Mouse (Mus musculus): ENCODE results near the gene Fam189b. TPM values are rescaled to one million over a fixed set of nuclear protein-coding genes. Genes with fewer than 3 reads are reported as not detected.
"Not testable (repeated sequence)": the region's sequence is repeated elsewhere in the genome, so short reads cannot be mapped to it uniquely, and the experiment has no call there.

The Fam189b gene
- total RNA-seq, 2 experiments from 2014 or later, result 61.6 to 64.9 TPM

DNA sequence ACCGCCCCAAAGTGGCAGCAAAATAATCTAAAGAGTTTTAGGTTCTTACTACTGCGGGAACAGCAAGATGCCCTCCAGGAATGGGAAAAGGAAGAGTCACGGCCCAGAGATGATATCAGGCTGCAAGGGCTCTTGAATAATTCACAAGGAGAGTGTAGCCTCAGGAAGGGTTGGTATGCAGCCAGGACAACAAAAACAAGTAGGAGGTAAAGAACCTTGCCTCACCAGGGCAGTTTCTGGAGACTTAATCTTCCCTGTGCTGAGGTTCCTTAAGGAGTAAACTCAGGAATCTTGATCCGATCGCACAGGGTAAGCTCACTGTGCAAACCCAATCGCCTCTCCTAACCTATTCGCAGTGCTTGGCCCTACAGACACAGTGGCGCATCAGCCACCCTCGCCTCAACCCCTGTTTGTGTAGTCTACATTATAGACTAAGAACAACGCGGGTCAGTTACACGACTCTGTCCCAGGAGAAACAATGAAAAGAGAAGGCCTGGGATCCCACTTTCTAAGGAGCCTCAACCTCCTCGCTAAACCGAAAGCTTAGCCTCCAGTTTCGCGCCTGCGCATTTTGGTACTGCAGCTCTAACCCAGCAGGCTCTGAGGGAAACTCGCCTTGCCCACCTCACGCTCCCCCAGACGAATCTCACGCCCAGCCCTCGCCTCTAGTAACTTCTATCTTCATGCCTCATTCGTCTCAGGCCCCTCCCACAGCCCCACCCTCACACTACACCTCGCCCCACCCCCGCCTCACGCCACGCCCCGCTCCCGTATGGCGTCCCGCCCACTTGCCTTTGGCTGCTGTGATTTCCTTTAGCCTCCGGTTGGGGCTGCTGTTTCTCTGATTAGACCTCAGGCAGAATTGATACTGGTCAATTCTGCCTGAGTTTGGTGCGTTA is 13.3 kb downstream of the Fam189b start:
- peak; percentile 84 to 93 for DNase-seq (ENCODE audit: low spot score in 2 of 2)
- intact Hi-C loops (cut with DNase I), result no loop called here

DNA sequence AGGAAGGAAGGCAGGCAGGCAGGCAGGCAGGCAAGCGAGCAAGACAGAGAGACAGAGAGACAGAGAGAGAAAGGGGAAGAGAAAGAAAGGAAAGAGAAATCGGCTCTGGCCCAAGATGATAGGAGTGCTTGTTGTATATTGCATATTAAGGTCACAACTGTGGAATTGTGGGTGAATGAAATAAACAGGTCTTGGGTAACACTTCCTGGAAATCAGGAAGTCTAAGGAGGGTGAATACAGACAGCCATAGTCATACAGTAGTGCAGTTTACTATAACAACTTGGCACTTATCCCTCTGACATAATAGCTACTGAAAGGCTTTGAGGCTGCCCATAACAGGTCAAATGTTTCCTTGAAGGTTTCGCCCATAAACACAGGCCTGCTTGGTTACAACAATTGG is 16.9 kb downstream of the Fam189b start:
- no peak for DNase-seq (ENCODE audit: low spot score in 2 of 2)
- intact Hi-C loops (cut with DNase I), result no loop called here

DNA sequence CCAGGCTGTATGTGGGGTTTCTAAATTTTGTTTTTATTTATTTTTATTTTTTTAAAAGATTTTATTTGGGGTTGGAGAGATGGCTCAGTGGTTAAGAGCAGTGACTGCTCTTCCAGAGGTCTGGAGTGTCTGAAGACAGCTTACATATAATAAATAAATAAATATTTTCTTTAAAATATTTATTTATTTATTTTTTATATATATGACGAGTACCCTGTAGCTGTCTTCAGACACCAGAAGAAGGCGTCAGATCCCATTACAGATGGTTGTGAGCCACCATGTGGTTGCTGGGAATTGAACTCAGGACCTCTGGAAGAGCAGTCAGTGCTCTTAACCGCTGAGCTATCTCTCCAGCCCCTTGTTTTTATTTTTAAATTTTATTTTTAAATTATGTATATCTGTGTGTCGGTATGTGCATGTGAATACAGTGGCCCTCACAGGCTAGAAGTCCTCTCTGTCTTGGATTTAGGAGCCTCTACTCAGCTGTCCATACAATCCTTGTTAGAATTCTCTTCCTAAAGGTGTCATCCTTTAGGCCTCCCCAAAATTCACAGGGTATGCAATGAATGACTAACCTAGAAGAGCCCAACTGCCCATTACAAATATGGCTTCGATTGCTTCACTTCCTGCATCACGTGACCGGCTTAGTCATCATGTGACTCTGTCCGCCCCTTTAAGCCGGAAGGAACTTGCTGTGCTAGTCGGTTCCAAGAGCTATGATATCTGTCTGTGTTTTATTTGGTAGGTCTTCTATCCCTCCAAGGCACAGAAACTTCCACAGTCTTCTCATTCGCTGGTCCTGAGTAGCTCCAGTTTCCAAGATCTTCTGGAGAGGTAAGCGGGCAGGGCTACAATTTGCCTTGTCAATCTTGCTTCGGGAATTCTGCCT is 19.6 kb downstream of the Fam189b start, which contains the start of gene Gba:
TSS of gene Gba (plus strand) at position 676 of the 889 bp plus-strand sequence.
- intact Hi-C loops (cut with DNase I), result no loop called here
- peak; percentile 88 to 92 for DNase-seq (ENCODE audit: low spot score in 2 of 2)

DNA sequence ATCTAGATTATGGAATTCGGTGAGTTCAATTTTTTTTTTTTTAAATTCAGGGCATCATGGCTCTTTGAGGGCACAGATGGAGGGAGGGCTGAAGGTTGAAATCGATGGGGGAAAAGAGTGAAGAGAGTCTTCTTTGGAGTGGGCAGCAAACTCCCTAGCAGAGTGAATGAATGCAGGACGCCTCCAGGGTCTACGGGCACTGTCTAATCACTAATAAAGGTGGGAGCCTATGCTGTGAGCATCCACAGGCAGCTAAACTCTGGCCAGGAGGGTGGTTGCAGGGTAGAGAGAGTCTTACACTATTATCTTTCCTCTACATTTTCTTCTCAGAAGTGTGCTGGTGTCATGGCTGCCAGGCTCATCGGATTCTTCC is 20.2 kb downstream of the Fam189b start:
- intact Hi-C loops (cut with DNase I), result no loop called here
- no peak for DNase-seq (ENCODE audit: low spot score in 2 of 2)

DNA sequence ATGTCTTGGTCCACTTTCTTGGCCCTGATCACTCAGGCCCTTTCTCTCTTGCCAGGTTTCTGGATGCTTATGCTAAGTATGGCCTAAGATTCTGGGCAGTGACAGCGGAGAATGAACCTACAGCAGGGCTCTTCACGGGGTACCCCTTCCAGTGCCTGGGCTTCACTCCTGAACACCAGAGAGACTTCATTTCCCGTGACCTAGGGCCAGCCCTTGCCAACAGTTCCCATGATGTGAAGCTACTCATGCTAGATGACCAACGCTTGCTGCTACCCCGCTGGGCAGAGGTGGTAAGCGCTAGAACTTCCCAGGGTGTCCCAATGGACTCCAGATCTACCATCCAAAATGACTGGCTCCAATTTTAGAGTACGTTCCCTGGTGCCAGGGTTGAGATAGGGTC is 23.1 kb downstream of the Fam189b start:
- intact Hi-C loops (cut with DNase I), result no loop called here
- DNase-seq (ENCODE audit: low spot score in 2 of 2), result no peak

DNA sequence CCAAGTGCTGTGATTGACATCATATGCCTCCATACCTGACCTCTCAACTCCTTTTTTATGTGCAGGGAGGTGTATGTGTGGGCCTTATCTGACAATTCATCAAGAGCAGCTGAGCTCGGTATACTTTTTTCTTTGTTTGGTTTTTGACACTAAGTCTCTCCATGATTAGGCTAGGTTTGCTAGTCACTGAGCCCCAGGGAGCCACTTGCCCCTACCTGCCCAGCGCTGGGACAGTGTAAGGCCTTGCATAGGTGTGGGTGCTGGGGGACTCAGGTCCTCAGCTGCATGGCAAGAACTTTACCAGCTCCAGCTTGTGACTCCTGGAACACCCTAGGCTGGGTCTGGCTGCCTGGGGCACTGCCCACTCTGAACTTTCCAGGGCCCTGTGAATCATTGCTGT is 23.8 kb downstream of the Fam189b start:
- intact Hi-C loops (cut with DNase I), result no loop called here
- DNase-seq (ENCODE audit: low spot score in 2 of 2), result no peak

DNA sequence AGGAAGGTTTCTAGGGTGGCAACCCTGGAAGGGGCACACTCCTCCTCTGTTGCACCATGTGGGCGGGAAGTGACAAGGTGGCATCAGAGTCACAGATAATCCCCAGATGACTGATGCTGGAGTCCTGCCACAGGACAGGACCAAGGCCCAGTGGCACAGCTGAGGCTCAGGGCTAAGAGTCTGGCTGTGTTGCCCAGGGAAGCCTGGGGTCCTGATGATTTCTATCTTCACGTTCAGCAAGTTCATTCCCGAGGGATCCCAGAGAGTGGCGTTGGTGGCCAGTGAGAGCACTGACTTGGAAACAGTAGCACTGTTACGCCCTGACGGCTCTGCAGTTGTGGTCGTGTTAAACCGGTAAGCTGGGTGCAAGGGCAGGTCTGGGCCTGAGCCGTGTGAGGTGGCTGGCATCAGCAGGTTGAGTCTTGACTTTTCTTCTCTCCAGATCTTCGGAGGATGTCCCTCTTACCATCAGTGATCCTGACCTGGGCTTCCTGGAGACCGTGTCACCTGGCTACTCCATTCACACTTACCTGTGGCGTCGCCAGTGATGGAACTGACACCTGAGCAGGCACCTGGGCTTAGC is 25.2 kb downstream of the Fam189b start:
- DNase-seq (ENCODE audit: low spot score in 2 of 2), result no peak

DNA sequence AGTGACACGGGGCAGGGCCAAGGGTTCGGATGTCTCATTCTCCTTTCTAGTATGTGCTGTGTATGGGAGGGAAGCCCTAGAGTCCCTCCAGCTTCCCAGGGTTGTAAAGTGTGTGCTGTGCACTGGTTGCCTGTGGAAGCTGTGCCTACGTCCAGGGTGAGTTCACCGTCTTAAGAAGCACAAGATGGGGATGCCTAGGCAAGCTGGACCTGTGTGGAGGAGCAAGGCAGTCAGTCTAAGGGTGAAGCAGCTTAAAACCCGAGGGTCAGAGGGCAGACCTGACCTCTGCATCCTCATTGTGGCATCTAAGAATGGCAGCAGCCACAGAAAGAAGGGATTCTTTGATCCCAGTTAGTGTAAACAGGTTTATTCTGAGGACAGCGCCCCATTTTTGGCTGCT is 25.8 kb downstream of the Fam189b start:
- DNase-seq (ENCODE audit: low spot score in 2 of 2), result no peak

More for the DNA sequence above, 25.2 kb downstream of the Fam189b start:
- intact Hi-C loops (cut with DNase I), result no loop called here

DNA sequence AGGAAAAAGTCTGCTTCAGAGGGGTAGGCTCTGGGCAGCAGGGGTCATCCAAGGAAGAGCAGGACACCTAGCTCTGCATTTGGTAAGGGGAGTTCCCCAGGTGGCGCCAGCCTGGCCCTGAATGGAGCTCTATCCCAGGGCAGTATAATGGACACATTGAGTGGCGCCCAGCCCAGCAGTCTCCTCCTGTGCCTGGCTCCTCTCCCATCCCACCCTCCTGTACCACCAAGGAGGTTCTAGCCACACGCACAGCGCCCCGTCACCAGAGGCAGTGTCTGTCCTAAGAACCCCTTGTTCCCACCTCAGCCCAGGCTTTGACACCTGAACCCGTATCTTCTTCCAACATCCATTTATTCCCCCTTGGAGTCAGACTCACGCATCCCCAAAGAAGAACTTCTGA is 26.8 kb downstream of the Fam189b start:
- DNase-seq (ENCODE audit: low spot score in 2 of 2), result no peak
- intact Hi-C loops (cut with DNase I), result loop anchor here (10.0 kb wide), 1 partner anchor 265 kb away; no protein-coding TSS in a partner anchor

More for the DNA sequence above, 25.8 kb downstream of the Fam189b start:
- intact Hi-C loops (cut with DNase I), result no loop called here

DNA sequence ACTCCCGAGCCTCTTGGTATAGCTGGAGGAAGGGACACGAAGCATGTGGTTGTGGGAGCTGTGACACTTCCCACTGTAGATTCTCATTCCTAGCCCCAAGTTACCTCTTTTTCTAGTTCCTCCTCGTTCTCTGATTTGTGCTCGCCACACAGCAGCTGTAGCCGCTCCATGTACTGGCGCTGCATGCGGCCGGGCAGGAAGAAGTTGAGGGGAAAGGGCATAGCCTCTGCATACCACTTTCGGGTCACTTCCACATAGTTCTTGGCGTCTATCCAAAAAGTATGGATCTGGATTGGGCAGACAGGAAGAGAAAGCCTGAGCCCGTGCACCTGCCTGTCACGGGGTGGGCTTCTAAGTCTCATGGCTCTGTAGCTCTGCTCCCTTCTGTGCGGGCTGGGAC is 27.2 kb downstream of the Fam189b start:
- no peak for DNase-seq (ENCODE audit: low spot score in 2 of 2)
- intact Hi-C loops (cut with DNase I), result loop anchor here (10.0 kb wide), 1 partner anchor 265 kb away; no protein-coding TSS in a partner anchor

DNA sequence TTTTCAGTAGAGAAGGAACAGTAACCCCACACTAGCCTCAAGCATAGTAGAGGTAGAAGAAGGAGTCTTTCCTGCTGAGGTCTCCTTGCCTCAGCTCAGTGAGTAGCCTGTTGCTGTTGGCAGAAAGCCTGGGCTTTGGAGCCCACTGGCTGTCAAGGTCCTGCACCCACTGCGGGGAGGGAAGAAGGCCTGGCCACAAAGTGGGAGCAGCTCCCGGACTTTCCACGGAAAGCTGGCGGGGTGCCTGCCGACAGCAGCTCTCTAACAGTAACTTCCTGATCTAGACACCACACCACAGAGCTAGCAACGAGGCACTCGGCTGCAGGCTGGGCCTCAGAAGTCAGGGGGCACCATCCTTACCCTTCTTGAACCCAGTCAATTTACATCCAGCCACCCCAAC is 27.8 kb downstream of the Fam189b start:
- intact Hi-C loops (cut with DNase I), result loop anchor here (10.0 kb wide), 1 partner anchor 266 kb away; no protein-coding TSS in a partner anchor
- DNase-seq (ENCODE audit: low spot score in 2 of 2), result no peak

DNA sequence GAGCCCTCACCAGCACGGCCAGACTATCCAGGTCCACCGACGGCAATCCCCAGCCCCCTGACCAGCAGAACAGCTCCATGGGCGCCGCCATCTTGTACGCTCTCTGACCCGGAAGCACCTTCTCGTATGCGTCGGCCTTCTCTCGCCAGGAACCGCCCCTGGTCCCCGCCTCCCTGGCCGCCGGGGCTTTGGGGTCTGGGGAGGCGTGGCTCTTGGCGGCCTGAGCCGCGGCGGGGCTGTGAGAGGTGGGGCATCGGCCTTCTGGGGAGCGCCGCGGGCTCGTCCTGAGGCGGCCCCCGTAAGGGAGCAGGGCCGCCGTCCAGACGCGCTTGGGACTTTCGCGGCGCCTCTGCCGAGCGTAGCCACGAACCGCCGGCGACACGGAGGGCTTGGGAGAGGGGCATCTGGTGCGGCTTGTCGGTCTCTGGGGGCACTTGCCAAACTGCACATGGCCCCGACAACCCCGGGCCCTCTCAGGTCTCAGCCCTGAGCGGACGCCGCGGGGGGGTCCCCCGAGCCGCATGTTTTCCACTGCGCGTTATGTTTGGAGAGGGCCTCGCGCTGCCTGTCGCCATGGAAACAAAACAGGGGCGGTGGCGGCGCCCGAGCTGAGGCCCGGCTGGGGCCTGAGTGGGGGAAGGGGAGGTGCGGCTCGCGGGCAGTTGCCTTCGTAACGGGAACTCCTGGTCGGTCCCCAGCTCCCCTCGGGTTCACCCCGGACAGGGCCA is 31.0 kb downstream of the Fam189b start:
- DNase-seq (ENCODE audit: low spot score in 2 of 2), result peak; percentile 93 to 94
- intact Hi-C loops (cut with DNase I), result loop anchor here (10.0 kb wide), 1 partner anchor 269 kb away; no protein-coding TSS in a partner anchor

DNA sequence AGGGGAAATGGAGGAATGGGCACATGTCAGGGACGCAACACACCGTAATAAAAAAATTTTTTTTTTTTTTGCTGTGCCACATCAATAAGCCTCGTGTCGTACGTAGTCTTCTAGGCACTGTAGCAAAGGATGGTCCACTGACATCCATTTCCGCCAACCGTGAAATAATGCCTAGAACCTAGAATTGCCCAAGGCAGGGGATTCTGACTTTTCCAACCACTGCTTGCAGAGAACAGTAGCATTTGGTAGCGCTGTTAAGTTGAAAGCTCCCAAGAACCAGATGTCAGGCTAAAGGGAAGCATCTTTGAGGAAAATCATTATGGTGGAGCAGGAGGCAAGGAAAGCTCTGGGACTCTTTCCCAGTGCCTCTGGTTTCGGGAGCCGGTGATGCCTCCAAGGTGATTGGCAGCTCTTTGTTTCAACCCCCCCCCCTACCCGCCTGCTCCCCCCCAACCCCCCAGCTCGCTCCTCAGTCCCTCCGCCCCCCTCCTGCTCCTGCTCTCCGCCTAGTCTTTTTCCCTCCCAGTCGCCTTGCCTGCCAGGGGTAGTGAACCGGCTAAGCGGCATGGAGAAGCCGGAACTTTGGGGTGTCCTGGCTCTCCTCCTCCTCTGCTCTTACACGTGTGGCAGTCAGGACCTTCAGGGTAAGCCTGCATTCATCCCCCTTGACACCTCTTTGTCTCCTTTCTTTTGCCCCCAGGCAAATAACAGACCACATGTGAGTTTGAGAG is 31.9 kb downstream of the Fam189b start, which contains the start of gene Thbs3:
TSS of gene Thbs3 (plus strand) at position 500 of the 731 bp plus-strand sequence.
- intact Hi-C loops (cut with DNase I), result loop anchor here (5.0 to 10.0 kb wide), 2 partner anchors 123 to 270 kb away; partner anchors contain the start of gene Rusc1
- no peak for DNase-seq (ENCODE audit: low spot score in 2 of 2)

DNA sequence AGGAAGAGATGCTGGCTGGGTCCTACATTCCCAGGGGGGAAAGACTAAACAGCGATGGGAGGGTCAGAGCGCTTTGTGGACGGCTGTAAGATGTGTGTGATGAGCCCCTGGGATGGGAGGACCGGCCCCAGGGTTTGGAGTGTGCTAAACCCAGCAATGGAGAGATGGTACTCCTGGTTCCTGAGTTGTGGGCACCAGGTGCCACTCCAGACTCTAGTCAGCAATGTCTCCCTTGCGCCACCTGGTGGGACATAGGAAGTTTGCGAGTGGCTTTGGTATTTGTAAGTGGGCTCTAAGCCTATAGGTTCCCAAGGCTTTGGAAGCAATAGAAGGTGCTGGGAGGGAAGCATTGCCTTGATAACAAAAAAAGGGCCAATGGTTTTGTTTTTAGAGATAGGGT is 32.9 kb downstream of the Fam189b start:
- intact Hi-C loops (cut with DNase I), result loop anchor here (5.0 to 10.0 kb wide), 2 partner anchors 124 to 271 kb away; partner anchors contain the start of gene Rusc1
- peak; percentile 87 to 91 for DNase-seq (ENCODE audit: low spot score in 2 of 2)

DNA sequence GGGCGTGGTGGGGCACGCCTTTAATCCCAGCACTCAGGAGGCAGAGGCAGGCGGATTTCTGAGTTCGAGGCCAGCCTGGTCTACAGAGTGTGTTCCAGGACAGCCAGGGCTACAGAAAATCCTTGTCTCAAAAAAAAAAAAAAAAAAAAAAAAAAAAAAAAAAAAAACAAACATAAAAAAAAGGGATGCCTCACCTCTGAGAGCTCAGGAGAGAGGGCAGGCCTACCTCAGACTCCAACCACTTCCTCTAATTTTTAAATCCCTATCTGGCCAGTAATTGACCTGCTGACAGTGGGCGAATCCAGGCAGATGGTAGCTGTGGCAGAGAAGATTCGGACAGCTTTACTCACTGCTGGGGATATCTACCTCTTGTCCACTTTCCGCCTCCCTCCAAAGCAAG is 33.5 kb downstream of the Fam189b start:
- intact Hi-C loops (cut with DNase I), result loop anchor here (5.0 to 10.0 kb wide), 2 partner anchors 124 to 272 kb away; partner anchors contain the start of gene Rusc1
- not testable (repeated sequence) for DNase-seq (ENCODE audit: low spot score in 2 of 2)

DNA sequence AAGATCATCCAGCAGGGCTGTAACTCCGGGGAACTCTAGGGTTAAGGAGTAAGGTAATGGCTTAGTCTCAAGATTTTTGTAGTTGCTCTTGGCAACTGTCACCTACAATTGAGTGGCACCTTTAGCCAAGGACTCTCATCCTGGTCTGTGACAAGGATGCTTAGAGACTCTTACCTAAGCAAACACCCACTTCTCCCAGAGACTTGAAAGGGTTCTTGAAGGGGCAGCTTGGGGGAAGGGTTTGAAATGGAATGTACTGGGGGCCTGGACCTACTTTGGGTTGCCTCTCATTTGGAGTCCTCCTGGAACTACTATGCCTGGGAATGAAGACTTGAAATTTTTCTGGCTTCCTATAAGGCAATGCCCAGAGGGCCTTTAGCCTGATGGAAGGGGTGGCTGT is 35.3 kb downstream of the Fam189b start:
- intact Hi-C loops (cut with DNase I), result loop anchor here (5.0 to 10.0 kb wide), 2 partner anchors 126 to 273 kb away; partner anchors contain the start of gene Rusc1
- no peak for DNase-seq (ENCODE audit: low spot score in 2 of 2)

DNA sequence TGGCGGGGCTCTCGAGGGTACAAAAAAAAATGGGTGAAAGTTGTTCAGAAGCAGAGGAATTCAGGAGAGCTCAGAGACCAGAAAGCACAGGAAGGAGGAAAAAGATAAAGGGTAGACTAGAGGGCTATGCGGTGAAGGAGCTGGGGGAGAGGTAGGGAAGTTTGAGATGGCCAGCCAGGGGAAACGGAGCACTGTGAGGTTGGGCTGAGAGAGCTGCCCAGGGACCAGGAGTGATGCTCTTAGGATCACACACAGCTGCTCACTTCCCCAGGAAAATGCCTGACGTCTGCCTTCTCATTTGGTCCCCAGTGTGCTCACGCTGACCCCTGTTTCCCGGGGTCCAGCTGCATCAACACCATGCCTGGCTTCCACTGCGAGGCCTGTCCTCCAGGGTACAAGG is 36.6 kb downstream of the Fam189b start:
- intact Hi-C loops (cut with DNase I), result loop anchor here (5.0 to 10.0 kb wide), 2 partner anchors 127 to 275 kb away; partner anchors contain the start of gene Rusc1
- no peak for DNase-seq (ENCODE audit: low spot score in 2 of 2)

DNA sequence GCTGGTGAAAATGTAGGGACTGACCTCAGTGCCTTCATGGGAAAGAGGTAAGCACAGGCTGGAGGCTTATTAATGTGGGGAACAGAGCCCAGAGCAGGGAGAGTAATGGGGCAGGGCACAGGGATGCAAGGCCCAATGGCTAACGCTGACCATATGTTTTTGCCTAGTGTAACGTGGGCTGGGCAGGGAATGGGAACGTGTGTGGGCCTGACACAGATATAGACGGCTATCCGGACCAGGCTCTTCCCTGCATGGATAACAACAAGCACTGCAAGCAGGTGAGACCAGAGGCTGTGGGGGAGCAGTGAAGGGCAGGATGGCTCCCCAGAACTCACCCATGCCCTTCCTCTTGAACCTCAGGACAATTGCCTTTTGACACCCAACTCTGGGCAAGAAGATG is 38.2 kb downstream of the Fam189b start:
- intact Hi-C loops (cut with DNase I), result no loop called here

More for the DNA sequence above, 38.2 kb downstream of the Fam189b start:
- peak in 1 of 2 experiments; percentile 68 for DNase-seq (ENCODE audit: low spot score in 2 of 2)
